Mouse (Mus musculus): ENCODE results near the gene Tenm2.

The Tenm2 gene

GRCm38 (mm10) chr11:37076989-37077598 is 158.7 kb downstream of the Tenm2 start:
- DNase-seq: no peak

DNA sequence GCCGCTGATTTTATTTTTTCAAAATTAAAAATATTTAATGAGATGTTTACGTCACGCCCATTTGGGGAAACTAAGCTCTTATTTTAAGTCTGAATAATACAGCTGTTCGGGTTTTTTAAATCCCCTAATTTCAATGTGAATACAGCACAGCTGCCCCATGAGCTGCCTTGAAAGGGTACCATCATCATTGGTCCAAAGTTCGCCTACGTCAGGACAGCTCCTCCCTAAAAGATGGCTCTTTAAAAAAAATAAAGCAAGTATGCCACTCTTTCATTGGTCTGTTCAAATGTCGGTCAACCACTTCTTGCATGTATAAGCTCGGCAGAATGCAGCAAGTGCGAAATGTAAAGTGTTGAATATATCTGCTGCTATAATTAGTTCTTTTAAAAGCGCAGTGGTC is 160.4 kb downstream of the Tenm2 start:
- no peak for DNase-seq

DNA sequence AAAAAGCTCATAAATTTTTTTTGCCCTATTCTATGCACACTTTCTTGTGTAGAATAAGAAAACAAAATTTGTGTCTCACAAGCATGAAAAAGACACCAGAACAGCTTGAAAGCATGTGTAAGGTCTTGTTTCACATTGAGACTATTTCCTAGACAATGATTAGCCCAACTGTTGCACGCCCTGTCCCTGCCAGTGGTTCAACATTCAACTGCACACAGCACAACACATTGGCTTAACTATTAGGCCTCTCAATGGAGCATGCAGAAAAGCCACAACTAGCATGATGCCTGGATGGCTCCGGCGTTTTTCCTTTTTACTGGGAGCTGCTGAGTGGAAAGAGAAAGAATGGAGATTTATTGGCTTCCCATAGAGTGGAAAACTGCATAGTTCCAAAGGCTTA is 170.3 kb downstream of the Tenm2 start:
- no peak for DNase-seq

DNA sequence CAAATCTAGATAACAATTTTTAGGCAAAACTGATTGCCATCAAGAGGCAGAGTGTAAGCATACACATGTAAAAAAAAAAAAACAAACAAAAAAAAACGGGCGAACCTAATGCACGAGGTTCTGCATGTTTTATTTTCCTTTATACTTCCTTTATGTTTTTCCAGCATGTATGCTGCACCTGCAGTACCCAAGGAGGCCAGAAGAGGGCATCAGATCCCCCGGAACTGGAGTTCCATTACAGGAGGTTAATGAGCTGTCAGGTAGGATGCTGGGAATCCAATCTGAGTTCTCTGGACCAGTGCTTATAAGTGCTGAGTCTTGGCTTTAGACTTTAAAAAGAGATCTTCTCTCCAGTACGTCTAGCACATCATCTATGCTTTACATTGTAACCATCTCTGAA is 189.1 kb downstream of the Tenm2 start:
- peak; percentile 46 for DNase-seq

- no peak for DNase-seq
Measured at GRCm38 (mm10) chr11:37041259-37041658, 194.5 kb downstream of the Tenm2 start.

DNA sequence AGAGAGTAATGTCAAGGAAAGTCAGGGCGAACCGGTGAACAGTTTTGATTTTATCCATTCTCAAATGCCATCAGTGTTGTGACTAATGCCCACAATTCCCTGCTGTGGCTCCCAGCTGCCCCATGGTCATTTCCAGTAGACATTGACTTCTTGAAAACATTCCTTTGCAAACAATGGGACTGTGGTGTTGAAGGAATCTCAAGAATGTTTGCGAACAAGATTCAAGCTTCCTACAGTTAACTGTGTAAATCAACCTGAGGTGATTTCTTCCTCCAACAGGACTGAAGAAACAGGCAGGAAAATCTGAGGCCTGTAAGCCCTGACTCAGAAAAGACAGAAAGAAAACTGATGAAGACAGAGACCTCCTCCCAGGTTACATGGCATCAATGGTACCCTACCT is 196.5 kb downstream of the Tenm2 start:
- DNase-seq: no peak

DNA sequence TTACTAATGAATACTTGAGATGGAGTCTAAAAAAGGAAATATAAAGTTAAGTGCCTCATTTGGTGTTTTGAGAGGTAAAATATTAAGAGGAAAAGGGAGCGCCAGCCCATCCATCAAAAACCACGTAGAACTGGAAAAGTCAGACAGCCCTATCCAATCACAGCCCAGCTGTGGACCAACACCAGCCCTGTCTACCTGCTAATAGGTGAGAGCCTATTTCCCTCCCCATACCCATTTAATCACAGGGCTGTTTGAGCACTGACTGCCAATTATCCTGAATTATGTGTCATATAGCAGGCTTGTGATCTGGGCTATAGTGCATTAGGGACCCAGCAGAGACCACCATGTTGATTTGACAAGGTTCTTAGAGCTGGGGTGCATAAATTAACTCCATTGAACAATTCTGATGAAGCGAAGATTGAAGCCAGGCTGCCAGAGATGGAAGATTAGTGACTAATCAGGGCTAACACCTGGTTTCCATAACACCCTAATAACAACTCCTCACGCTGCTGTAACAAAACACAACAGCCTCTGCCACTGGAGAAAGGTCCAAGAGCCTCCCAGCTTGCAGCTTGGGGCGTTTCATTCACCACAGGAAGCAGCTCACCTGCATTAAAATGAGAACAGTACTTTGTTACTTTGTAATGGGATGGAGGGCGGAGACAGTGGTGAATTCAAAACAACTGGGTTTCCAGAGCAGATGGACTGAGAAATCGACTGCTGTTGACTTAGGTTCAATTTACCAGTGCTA is 204.3 kb downstream of the Tenm2 start:
- no peak for DNase-seq

DNA sequence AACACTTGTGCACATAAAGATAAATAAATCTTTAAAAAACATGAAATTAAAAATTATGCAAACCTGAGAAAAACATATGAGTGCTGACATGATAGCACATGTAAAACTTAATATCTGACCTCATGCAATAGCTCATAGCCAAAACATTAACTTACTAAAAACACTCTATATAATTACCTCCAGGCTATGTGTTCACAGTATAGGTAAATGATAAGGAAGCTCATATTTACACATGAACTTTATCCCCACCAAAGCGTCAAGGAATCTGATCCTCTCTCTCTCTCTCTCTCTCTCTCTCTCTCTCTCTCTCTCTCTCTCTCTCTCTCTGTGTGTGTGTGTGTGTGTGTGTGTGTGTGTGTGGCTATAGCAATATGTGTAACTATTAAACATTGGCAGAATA is 223.9 kb downstream of the Tenm2 start:
- no peak for DNase-seq

- no peak for DNase-seq
Measured at GRCm38 (mm10) chr11:37009243-37009642, 226.5 kb downstream of the Tenm2 start.

DNA sequence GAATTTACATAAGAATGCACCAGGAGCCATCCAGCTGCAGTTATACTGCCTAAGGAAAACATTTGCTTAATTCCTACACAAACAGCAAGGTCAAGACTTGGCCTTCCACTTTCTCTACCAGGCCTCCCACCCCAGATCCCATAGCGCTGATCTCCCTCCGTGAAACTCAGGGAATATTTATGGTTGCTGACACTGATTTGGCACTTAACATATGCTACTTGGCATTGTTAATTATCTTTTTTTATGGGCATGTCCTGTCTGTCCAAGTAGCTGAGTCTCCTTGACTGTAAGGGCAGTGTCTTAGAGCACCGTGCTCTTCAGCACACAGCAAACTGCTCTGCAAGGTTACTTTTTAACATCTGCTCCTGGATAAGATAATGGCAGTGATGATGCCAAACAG is 238.1 kb downstream of the Tenm2 start:
- no peak for DNase-seq

GRCm38 (mm10) chr11:36990895-36991294 is 244.9 kb downstream of the Tenm2 start:
- DNase-seq: peak; percentile 67

GRCm38 (mm10) chr11:36988776-36989565 is 246.8 kb downstream of the Tenm2 start:
- peak; percentile 32 for DNase-seq

DNA sequence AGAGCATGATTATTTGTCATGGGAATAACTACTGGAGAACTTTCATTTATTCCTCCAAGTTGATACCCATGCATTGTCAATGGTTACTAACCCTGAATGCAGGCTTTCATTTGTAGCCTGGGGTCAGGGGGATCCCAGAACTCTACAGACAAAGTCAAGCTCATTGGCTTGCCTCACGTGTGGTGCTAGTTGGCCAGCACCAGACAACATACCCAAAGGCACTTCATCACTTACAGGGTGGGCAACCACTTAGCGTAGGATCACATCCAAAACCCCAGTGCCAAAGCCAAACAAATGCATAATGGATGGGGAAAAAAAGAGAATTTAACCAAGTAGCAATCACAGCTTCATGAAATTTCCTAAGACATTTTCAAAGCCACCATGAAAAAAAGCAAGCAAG is 261.6 kb downstream of the Tenm2 start:
- DNase-seq: no peak

GRCm38 (mm10) chr11:36958102-36958501 is 277.7 kb downstream of the Tenm2 start:
- no peak for DNase-seq

GRCm38 (mm10) chr11:36941429-36941828 is 294.3 kb downstream of the Tenm2 start:
- DNase-seq: no peak

DNA sequence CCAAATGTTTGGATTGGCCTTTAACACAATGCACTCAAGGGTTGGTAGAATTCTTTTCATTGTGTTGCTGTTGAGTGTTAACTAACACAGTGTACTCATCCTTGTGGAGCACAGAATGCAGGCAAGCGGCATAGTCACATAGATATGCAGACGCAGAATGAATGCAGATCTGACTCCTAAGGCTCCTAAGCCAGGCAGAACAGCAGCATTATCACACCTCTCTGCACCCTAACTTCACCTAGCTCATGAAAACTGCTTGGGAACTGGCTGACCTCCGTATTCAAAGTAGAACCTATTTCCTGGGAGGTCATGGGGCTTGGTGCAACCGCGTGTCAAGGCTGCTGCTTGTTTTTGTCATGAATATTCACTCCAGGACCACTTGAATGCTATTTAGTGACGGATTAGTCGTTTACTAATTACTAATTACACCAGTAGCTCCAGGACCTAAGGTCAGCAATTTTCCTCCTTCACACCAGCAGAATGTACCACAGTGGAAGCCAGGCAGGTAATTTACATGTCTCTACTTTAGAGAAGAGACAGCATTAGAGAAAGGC is 295.1 kb downstream of the Tenm2 start:
- DNase-seq: no peak

DNA sequence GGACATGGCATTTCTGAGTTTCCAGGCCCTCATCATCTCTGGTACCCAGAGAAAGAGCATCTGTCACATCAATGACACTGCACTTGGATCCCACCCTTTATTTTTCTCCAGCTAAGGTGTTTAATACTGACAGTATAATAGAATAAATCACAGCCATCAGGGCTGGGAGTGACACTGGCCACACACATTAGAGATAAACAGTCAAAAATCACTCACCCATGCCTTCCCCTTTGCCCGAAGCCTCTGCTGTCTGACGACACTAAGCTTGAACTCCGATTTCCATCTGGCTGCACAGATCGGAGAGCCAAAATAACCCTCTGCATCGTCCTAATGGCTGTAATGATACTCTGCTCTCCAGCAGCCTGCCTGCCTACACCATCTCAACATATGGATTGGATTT is 305.9 kb downstream of the Tenm2 start:
- DNase-seq: no peak

DNA sequence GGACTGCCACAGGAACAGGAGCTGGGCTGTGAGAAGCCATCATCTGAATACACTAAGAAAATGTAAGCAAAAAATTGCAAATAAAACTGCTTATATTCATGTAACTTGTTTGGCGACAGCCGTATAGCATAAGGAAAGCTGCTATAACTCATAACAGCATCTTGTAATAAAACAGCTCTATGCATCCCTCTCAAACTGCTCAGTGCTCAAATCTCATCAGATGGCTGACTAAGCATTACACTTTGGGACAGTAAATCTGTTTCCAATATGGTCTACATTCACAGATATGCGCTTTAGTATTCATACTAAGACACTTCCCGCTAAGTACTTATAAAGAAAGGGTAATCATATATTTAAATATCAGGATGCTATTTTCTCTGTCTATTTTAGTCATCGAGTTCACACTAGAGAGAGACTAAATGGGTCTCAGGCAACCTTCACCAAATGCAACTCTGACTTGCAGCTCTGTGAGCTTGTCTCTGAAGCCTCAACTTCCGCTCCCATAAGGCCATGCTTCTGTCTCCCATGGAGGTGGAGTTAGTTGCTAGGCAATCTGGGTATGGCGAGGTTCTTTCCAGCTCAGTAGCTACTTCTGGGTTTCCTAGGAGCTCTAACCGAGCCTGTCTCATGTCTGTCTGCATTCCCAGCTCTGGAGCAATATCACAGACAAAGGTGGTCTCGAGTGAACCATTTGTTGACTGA is 308.9 kb downstream of the Tenm2 start:
- DNase-seq: no peak

- no peak for DNase-seq
Measured at GRCm38 (mm10) chr11:36919301-36919700, 316.5 kb downstream of the Tenm2 start.

DNA sequence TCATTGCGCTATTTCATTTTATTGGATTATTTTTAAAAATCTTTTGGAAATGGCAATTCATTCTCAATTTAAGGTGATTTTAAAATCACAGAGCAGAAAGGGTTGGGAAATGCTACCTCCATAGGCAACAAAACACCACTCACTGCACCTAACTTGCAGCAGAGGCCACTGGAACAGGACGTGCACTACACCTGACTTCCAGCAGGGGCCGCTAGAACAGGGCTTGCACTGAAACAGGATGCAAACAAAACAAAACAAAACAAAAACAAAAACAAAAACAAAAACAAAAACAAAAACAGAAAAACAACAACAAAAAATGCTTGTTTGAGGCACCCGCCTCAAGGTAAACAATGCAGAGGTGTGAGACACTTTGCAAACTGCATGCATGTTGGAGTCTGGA is 324.4 kb downstream of the Tenm2 start:
- DNase-seq: peak; percentile 42

DNA sequence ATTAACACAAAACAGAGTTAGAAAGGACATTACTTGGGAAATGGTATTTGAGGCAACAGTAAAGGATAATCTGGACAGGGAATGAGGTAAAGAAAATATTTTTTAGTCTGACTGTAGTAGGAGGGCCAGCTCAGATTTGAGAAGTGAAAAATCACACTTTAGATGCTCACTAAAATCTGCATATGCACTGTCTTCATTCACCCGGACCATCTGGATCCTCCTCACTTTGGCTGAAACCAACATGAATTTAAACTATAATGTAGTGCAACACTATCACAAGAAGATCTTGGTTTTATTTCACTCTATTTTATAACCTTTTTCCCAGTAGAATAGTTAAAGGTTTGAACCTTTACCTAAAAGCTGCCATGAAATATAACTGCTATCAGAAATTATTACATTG is 326.7 kb downstream of the Tenm2 start:
- no peak for DNase-seq

DNA sequence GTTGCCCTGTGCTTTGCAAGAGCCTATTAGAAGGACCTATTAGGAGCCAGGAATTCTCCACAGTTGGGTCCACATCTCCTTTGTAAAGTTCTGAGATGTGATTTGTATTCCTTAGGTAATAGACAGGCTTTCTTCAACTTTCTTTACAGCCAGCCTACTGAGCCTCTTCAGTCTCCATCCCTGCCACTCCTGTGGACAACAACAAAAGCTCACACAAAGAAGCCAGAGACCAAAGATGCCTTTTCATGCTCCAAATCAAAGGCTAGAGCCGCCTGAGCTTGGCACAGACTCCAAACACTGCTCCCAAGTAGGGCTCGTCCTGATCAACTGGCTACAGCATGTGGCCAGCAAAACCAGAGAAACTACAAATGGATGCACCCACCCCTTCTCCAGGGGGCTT is 333.5 kb downstream of the Tenm2 start:
- no peak for DNase-seq

GRCm38 (mm10) chr11:36893061-36893460 is 342.7 kb downstream of the Tenm2 start:
- DNase-seq: no peak
